Comparison of ENCODE assay signal across 8 mouse cellular contexts in the genomic region with DNA sequence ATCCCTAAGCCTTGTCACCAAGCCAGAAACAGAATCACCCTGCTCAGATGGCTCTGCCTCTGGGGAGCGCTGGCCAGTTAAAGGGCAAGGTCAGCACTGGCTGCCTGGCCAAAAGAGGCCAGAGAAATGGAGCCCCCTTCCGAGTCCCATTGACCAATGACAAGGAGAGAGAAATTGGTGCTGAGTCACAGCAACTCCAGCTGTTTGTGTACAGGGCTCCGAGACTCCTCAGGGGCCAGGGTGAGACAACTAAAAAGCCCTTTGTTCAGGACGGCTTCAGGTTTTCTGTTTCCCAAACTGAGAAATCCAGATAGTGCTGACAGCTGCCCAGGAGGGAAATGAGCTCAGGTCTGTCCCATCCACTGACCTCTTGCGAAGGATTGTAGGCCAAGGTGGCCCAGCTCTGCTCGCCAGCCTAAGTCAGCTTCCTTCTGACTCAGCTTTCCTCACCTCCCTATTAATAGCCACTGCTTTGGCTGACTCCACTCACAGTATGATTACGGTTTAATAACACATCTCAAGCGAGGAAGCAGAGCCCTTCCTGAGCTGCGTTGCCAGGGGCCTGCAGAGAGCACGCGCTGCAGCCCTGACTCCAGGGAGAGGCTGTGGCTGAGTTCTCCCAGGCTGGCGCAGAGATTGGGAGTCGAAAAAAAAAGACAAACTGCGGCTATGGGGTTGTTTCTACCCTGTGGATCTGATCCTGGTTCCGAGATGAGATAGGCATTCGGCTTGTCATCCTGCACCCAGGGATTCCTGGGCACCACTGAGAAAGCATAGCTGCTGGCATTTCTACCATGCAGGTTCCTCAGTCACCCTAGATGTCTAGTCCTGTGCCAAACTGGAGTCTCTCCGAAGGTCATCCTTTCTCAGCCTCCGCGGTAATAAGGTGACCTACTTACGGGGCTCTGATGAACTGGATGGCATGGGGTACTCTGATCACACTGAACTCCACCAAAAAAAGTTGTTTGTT.
DNase-seq lines count a peak whose midpoint lies in the region; ATAC-seq and TF ChIP-seq lines count a peak whose summit lies in the region.

No protein-coding gene starts in this region.

- peak; percentile 38; the same call in 1 of the 2 replicates for ATAC-seq in erythroblast, adult 5-6 weeks (replicated peaks; ENCODE audit: low FRiP score, poor library complexity, severe bottlenecking)
- no peak for ATAC-seq in neural tube, embryonic 15.5 days (ENCODE audit: low FRiP score)
- ATAC-seq in activated CD4-positive, CD25-positive, alpha-beta regulatory T cell, adult 4 months, result no peak

- WGBS in liver, adult 2 months, result 50% methylated on average over 20 of the region's 20 CpGs
- WGBS in neural tube, embryonic 15.5 days, result 59% methylated on average over 20 of the region's 20 CpGs

- peak overlapping the region; percentile 48 for H3K27ac ChIP-seq in liver, adult 2 months (replicated peaks; ENCODE audit: insufficient read depth, low read depth, low read length)
- peak overlapping the region; percentile 41 for H3K27ac ChIP-seq in neural tube, embryonic 15.5 days (replicated peaks)

- TF ChIP-seq POLR2A in liver, adult 2 months (IDR thresholded peaks at IDR 0.05; ENCODE audit: extremely low read depth, insufficient read depth, low read length), result no peak

- H3K9ac ChIP-seq in liver, adult 2 months (ENCODE audit: low read depth, low read length), result no peak overlapping the region; the same call in 1 of the 2 replicates
- no peak overlapping the region for H3K9ac ChIP-seq in neural tube, embryonic 15.5 days (replicated peaks)

- no peak for TF ChIP-seq CTCF in liver, adult 2 months (IDR thresholded peaks at IDR 0.05; ENCODE audit: low read depth, low read length)

- peak; percentile 47 for DNase-seq in embryo, embryonic 10 days (ENCODE audit: low spot score)
- DNase-seq in embryo, embryonic 9.5 days (ENCODE audit: extremely low spot score), result no peak
- DNase-seq in adrenal gland, postnatal 14 days, result peak; percentile 85
- peak; percentile 63 to 73 for DNase-seq in heart, postnatal 36 days
- peak; percentile 48 for DNase-seq in liver, adult 2 months (ENCODE audit: extremely low read depth, low read depth, low spot score)

- H3K4me1 ChIP-seq in liver, adult 2 months (ENCODE audit: control insufficient read depth, insufficient read depth, low read length), result peaks cover 23% of the 10 kb centered on the region
- H3K4me1 ChIP-seq in neural tube, embryonic 15.5 days, result peaks cover 10% of the 10 kb centered on the region

- no peaks in the 10 kb centered on the region for H3K27me3 ChIP-seq in liver, adult 2 months (ENCODE audit: control insufficient read depth, insufficient read depth, low read length)
- no peaks in the 10 kb centered on the region for H3K27me3 ChIP-seq in neural tube, embryonic 15.5 days (replicated peaks)

- no peaks in the 10 kb centered on the region for H3K36me3 ChIP-seq in liver, adult 2 months (ENCODE audit: control insufficient read depth, insufficient read depth, low read length)
- no peaks in the 10 kb centered on the region for H3K36me3 ChIP-seq in neural tube, embryonic 15.5 days

- intact Hi-C loops in heart, postnatal 36 days (cut with DNase I), result loop anchor here (1.0 to 2.0 kb wide), 2 partner anchors 38 to 73 kb away; a partner anchor contains a TSS

- H3K9me3 ChIP-seq in neural tube, embryonic 15.5 days (replicated peaks), result no peaks in the 10 kb centered on the region

- H3K79me2 ChIP-seq in liver, adult 2 months (ENCODE audit: control insufficient read depth, insufficient read depth, low read length), result no peaks in the 10 kb centered on the region

- no peak overlapping the region for H3K4me3 ChIP-seq in liver, adult 2 months (ENCODE audit: insufficient read depth, low read depth, low read length)
- no peak overlapping the region for H3K4me3 ChIP-seq in neural tube, embryonic 15.5 days (replicated peaks)

- H3K4me2 ChIP-seq in neural tube, embryonic 15.5 days, result no peak overlapping the region
